Mouse (Mus musculus) embryo, embryonic 11.5 days (tissue): ENCODE results near the gene Gm49776.
A peak's percentile ranks its signal among the peaks of the same experiment; 100 is the strongest.
"Not testable (repeated sequence)": the region's sequence is repeated elsewhere in the genome, so short reads cannot be mapped to it uniquely, and the experiment has no call there.

Source experiments
- DNase-seq: peaks from one replicate; pipeline ENCODE4 v3.0.0-alpha.2; 2012; ENCODE audit warnings: low read depth, low spot score

Gm49776 gene

DNA sequence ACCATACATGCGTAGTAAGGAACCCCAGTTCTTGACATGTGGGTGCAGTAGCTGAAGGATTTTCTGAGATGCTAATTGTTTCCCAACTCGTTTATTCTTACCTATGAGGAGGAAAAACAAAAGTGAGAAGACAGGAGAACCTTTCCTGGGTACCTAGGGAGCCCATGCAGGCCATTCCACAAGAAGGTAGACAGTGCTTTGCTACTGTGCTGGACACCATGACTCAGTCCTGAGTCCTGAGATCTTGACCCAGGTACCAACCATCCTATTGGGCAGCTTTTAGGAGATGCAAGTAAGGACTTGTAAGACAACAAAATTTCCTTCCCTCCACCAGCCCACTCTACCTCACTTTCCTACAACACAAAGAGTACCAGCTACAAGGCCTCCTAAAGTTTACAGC is at the start of gene Gm49776:
Gene Gm49776, minus strand, starts transcription at position 101 of the 400 bp plus-strand sequence.
- DNase-seq = no peak

DNA sequence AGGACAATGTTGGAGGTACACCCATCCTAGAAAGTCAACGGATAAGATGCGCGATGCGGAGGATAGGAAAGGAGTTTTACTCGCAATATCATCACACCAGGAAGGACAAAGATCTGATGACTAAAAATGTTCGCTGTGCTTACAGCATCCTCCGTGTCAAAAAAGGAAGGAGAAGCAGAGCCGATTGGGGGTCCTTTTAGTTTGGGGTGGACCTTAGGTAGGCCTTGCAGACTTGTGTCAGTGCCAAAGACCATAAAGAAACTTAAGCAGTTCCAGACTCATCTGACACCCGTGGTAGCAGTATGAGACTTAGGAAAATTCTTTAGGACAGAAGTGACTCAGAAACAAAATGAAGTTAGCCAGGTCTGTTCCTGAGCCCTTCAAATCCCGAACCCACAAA is 31.5 kb upstream of the Gm49776 start:
- not testable (repeated sequence) for DNase-seq

DNA sequence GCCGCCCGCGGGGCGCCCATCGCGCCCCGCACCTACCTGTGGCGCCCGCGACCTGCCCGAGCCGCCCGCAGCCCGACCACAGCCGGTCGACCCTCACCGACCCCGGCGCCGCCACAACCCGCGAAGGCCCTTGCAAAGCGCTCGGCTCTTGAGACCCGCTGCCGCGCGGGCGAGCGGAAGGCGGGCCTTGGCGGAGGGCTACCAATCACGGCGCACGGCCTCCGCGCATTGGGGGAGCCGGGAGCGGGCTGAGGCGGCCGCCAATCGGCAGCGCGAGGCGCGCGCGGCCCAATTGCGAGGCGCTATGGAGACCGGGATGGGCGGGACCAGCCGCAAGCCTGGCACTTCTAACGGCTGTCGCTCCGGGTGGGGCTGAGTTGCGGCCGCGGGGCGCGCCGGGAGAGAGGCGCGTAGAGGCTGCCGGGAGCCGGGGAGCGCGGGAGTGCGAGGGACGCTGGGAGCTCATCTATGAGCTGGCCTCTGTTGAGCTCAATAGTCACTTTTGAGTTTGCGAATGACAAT is 31.0 kb upstream of the Gm49776 start, which contains the start of gene Dgcr8:
Gene Dgcr8, minus strand, starts transcription at position 180 of the 522 bp plus-strand sequence.
- DNase-seq = peak; percentile 95

DNA sequence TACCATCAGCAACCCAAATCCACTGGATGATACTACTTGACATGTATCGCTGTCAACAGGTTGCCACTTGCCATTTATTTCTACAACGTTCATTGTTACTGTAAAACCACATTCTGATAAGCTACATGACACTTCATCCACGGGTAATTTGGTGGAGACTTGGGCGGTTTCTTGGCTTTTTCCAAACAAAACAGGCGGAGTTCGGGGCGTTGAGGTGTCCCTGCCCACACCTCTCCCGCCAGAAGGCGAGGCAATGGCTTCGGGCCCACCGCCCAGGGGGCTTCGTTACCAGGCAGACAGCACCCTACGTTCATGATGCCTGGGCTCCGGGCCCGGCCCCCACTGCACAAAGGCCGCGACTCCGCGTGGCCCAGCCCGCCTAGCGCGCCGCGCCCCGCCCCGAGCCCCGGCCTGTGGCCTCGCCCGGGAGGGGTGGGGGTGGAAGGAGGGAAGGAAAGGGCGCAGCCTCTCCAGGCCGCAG is 30.5 kb upstream of the Gm49776 start:
- DNase-seq = no peak

DNA sequence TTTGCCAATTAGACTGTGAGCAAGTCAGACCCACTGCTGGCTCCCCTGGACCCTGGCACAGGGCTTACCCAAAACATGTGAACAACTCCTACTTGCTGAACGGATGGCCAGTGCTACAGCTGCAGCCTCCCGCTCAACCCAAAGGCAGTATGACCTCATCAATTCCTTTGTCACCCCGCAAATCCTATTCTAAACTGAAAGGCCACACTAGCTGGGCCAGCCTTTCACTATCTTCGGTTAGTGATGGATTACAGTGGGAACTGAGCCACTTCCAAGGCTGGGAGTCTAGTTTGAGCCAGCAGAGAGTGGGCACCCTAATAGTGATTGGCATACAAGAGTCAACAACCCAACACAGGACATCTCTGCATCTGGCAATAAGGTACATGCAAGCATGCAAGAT is 30.0 kb upstream of the Gm49776 start:
- DNase-seq = no peak

DNA sequence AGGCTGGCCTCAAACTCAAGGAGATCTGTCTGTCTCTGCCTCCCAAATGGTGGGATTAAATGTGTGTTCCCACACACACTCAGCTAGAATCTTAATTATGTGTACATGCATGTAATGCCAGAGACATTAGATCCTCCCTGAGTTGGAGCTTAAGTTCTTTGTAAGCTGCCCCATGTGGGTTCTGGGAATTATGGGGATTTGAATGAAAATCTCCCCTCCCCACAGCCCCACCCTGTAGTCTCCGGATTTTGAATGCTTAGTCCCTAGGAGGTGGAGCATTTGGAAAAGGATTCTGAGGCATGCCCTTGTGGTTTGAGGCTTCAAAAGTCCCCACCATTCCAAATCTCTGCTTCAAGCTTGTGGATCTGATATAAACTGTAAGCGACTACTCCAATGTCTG is 17.0 kb upstream of the Gm49776 start:
- DNase-seq = no peak

DNA sequence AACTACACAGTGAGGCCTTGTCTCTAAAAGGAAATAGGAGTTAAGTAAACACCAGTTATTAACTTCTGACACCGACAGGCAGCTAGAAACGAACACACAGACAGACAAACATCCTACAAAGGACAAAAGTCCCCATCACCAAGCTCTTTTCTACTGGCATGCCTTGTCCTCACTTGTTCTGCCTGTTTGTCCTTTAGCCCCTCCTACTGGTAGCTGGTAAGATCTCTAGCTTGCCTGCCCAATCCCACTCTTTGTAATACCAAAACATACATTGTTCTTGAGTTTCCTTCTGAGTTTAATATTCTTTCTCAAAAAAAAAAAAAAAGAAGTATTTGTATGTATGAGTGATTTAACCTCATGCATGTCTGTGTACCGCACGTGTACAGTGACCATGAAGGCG is 10.1 kb upstream of the Gm49776 start:
- no peak for DNase-seq

DNA sequence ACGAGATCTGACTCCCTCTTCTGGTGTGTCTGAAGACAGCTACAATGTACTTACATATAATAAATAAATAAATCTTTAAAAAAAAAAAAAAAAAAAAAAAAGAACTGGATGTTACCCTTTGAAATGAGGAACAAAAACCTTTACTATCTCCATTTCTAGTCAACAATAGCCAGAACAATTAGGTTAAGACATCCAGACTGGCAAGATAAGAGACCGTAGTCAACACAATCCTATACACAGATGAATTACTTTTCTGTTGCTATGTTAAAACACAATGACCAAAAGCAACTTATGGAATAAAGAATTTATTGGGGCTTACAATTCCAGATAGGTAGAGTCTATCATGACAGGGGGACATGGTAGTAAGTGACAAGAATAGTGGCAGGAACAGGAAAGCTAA is 6.9 kb upstream of the Gm49776 start:
- no peak for DNase-seq

DNA sequence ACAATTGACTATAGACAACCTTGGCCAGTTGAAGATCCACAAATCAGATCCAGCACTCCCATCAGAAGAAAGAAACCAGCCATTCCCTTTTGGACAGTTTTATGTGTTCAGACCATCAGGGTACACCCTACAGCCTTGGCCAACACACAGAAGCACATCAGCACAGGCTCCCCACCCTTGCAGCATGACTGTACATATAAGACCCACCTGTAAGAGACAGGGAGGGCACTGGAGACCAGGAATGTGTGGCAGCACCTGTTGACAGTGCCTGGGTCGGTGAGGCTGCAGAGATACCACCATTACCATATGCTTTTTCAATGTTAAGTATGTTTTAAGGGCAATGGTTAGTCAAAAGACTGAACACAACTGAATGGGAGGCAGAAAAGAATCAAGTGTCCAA is 4.3 kb downstream of the Gm49776 start:
- no peak for DNase-seq

DNA sequence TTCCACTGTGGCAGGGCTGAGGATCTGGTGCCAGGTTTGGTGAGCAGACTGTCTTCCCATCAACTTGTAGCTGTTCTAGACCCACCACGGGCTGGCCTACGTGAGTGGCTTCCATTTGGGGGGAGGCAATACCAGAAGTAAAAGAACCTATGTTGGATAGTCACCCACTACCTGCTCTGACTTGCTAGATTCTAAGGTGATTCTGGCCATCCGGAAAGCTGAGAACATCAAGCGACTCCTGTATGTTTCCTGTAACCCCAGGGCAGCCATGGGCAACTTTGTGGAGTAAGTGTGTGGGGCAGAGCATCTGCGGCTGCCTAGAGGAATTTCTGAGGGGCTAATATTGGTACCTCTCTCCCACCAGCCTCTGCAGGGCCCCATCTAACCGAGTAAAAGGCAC is 5.4 kb downstream of the Gm49776 start:
- DNase-seq = no peak

DNA sequence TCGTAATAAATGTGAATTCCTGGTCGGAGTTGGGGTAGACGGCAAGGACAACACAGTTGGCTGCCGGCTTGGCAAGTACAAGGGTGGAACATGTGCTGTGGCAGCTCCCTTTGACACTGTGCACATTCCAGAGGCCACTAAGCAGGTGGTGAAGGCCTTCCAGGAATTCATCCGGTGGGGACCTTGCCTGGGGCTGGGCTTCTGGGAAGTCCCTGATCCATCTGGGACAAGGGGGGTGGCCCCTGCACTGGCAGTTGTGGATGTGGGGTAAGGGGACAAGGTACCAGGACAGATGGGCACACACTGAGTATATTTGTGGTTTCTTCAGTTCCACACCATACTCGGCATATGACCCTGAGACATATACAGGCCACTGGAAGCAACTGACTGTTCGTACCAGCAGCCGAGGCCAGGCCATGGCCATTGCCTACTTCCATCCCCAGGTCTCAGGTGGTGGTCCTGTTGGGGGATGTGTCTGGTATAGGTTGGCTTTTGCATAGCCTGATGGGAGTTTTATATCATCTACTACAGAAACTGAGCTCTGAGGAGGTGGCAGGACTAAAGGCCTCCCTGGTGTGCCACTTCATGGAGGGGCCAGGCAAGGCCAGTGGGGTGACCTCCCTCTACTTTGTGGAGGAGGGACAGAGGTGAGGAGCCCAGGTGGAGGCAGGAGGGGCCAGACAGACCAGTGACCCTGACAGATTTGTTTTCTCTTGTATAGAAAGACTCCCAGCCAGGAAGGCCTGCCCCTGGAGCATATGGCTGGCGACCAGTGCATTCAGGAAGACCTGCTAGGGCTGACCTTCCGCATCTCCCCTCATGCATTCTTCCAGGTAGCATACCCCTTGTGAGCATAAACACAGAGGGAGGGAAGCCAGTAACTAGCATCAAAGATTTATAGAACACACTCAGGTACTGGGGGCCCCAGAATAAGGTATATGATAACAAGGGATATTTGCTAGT is 7.0 kb downstream of the Gm49776 start:
- no peak for DNase-seq

DNA sequence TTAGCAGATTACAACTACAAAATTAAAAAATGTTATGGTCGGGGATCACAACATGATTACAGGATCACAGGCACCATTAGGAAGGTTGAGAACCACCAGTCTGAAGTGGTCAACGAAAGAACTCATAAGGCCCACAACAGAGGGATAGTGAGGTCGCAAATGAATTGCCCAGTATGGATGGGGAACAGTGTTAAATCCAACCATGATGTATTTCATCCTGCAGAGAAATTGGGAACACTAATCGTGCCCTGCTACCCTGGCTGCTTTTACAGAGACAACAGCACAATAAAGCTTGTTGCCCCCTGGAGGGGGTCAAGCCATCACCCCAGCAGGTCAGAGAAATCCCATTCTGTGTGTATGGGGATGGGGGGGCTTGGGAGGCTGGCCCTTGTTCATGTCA is 7.9 kb downstream of the Gm49776 start:
- DNase-seq = no peak

DNA sequence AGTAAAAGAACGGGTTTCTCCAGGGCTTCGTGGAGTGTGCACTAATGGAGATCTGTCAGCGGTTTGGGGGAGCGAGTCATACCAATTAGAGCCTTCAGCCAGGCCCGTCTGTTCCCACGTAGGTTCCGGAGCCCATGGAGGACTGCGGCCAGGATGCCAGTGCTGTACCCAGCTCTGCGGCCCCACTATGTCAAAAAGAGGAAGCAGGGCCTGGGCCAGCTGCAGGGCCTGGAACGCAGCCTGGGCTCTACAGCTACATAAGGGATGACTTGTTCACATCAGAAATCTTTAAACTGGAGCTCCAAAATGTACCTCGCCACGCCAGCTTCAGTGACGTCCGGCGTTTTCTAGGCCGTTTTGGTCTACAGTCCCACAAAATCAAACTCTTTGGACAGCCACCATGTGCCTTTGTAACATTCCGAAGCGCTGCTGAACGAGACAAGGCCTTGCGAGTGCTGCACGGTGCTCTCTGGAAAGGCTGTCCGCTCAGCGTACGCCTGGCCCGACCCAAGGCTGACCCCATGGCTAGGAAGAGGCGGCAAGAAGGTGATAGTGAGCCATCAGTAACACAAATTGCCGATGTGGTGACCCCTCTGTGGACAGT is 8.7 kb downstream of the Gm49776 start:
- DNase-seq = no peak

DNA sequence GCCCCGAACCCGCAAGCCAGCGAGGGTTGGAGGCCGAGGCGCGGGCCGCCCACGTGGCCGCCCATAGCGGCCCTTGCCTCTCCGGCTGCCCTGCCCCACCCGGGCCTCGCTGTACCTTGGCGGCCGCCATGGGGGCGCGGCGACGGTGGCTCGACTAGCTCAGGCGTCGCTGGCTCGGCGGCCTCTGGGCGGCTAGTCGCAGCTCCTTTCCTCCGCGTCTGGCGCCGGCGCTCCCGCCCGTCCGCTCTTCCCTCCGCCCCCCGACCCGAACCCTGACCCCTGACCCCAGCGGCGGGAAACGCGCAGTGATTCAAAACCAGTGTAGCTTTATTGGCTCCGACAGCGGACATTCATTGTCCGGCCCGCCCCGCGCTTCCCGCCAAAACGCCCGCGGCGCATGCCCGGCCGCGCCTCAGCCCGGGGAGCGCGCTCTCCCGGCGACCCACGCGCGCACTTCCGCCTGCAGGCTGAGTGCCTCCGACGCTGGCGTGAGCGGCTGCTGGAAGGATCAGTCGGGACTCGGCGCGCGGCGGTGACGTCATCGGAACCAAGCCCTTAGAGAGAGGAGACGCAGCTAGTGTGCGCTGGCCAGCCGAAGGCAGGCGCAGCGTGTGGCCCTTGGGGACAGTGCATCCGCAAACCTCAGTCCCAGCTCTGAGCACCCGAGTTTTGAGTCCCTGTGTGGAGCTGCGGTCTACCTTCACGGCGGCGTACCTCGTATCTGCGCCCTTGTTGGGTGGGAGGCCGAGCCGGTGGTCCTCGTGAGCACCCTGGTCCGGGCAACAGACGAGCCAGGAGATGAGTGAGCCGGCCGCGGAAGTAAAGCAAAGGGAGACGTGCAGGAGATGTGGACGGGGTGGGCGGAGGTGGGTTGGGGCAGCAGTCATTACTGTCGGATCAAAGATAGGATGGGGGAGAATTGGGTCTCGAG is 9.4 kb downstream of the Gm49776 start, which contains the start of the genes Trmt2a and Ranbp1:
Gene Trmt2a, plus strand, starts transcription at position 247 of the 931 bp plus-strand sequence.
Gene Ranbp1, minus strand, starts transcription at position 300 of the 931 bp plus-strand sequence.
- peak; percentile 99 for DNase-seq

DNA sequence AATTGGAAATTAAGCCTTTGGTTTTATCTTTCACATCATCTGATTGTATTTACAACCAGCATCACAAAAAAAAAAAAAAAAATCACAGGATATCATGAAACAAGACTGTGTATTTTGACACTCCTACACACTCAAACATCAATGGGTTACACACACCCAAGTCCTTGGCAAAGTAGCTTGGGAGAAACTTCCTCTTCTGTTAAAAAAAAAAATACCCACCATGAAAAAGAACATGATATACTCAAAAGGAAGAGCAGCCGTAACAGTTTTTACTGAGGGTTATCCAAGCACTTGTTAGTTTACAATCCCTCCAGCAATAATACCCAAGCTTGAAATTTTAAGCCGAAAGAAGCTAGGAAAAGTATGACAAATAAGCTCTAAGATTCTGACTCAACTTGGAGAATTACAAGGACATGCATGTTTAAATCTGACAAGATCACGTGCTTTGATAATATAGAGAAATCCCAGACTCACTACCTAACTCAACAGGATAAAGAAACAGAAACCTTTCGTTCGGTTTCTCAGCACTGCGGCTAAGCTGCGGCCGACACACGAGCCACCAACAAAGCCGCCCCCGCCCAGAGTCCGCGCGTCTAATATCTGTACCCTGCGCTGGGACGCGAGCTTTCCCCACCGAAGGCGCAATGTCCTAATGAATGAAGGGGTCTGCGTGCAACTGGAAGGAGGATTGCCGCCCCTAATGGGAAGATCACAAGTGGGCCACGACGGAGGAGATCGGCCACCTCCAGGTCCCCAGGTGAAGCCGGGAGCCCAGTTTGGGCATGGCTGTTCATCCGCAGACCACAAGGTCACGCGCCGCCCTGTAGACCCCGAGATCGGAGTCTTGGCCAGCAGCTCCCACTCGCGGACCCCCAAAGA is 10.4 kb downstream of the Gm49776 start:
- no peak for DNase-seq

DNA sequence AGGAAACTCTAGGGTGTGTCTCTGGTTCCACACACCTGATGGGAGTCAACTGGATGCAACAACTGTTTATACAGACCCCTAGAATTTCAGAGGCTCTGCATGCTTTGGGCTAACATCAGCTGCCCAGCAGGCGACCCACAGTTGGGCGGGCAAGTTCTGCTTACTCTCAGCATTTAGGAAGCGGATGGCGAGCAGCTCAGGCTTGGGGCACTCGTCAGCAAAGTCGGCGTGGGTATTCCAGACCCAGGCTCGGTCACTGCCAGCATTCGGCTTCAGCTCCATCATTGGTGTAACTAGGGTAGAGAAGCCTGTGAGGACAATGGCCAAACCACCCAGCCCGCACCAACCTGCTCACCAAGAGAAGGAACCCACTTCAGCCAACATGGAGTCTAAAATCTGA is 16.5 kb downstream of the Gm49776 start:
- DNase-seq = no peak

DNA sequence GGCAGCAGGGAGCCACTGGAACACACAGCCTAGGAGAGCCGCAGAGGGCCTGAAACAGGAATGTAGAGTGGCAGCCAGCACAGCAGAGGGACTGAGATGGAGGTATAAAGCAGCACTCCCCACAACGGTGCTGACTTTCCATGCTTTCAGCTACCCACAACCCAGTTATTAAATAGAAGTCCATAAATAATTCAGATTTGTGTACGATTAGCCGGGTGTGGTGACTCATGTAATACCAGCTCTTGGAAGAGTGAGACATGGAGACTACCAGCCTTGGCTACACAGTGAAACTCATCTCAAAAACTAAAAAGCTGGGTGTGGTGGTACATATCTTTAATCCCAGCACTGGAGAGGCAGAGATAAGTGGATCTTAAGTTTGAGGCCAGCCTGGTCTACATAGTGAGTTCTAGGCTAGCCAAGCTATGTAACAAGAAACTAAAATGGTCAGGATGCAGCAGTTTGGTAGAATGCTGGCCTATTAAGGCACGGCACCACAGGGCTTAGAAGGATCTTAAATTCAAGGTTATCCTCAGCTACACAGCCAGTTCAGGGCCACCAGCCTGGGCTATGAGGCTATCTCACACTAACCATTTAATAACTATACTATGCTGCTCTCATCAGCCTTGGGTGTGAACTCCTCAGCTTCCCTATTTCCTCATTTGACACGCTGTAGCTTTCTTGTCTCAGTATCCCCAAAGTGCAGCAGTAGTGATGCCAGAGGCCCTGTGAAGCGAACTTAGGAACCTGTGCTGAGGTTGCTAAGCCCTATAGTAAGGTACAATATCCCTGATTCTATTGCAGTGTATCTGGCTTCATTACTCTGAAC is 21.2 kb downstream of the Gm49776 start:
- DNase-seq = no peak

DNA sequence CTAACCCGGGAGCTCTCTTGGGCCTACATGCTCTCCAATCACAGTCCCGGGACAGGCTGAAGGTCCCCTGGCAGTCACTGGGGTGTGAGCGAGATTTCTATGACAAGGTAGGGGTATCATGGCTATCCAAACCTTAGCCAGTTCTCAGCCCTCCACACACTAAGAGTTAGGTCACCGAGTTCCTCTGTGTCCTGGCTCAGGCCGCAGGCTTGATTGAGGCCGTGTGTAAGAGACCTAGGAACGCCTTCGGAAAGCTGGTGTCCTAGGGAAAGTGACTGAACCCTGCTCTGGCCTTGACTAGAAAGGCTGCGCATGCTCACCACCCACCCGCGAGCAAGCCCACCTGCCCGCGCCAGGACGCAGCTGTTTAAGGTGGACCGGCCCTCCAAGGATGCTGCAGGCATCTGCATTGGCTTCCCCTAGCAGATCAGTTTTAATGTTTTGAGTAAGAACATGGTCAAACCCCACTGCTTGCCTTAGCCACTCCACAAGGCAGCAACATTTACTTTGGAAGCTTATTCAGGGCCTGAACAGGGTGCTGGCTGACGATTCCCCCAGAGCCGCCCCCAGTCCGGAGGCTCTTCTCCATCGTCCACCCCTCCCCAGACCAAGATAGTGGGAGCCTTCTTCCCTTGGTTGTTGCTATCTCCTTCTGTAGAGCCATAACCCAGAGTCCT is 22.6 kb downstream of the Gm49776 start:
- DNase-seq = peak; percentile 52
